Mouse (Mus musculus) large intestine, adult 2 months (tissue): ENCODE results near the gene Fam3a. TPM values are rescaled to one million over a fixed set of nuclear protein-coding genes. Genes with fewer than 3 reads are reported as not detected.
A peak's percentile ranks its signal among the peaks of the same experiment; 100 is the strongest.
"Not testable (repeated sequence)": the region's sequence is repeated elsewhere in the genome, so short reads cannot be mapped to it uniquely, and the experiment has no call there.

Source experiments
- DNase-seq: peaks from one replicate; pipeline ENCODE4 v3.0.0-alpha.2; 2012; ENCODE audit warnings: low read depth, low spot score
- WGBS: fragments of 180-500 bp; shearing (Covaris S2); methylation state at CpG from one replicate; pipeline ENCODE4 v1.1.7; 2018; 5-methylcytosine and 5-hydroxymethylcytosine counted together
- polyA plus RNA-seq: library from polyadenylated mRNA; depleted of rRNA; stranded (reverse); fragments of >200 nt; gene quantifications from 2 replicates; pipeline ENCODE4 v1.2.3, GENCODE M21; 2012; rRNA removed

Fam3a gene
- 25.0 and 28.0 TPM in 2 replicates for polyA plus RNA-seq

GRCm38 (mm10) chrX:74392535-74393443, at the start of gene Fam3a, which contains the start of gene Ikbkg:
Fam3a (minus strand) TSS chrX:74393272.
Ikbkg (plus strand) TSS chrX:74393290.
- WGBS = 21% methylated on average over 30 of the region's 30 CpGs
- no peak for DNase-seq

DNA sequence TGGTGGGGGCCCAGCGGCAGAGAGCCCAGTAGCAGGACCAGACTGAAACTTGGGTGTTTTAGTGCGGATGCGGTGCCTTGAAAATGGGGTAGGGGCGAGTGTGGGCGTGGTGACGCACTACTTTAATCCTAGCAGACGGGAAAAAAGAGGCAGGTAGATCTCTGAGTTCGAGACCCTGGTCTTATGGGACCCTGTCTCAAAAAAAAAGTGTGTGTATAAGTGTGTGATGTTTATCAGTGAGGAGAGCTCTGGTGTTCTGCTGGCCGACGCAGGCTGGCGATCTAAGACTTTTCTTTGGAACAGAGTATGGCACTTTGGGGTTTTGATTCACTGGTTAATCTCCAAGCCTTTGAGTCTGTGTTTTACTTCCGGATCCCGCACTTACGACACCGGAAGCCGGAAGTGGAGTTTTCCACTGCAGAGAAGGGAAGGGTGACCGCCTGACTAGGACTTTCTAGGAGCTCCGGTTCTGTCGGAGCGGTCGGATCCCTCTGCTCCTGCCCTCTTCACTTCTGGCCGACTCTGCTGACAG, 36.3 kb upstream of the Fam3a start:
- peak; percentile 57 for DNase-seq
- WGBS = 16% methylated on average over 22 of the region's 22 CpGs

DNA sequence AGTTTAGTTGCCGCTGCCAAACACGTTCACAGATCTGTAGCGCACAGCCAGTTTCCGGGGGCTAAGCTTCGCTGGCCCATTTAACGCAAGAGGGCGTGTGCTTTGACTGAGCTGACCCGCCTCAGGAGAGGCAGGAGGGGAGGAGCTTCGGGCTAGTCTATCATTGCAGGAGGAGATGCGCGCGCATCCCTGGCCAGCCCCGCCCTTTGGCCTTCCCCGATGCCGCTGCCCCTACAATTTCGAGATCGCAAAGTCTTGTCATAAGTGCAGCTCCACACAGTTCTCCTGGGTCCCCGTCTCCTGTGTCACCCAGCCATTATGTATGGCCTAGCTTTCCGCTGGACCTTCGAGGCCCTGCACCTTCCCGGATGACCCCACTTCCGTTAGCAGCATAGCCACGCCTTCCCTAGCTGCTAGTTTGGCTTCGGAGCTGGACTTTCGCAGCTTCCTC, 35.8 kb upstream of the Fam3a start, which contains the start of gene G6pdx:
Gene G6pdx (minus strand): TSS at position 369 of the 451 bp plus-strand sequence.
- no peak for DNase-seq
- WGBS = 19% methylated on average over 25 of the region's 25 CpGs

- no peak for DNase-seq
- WGBS = 23% methylated on average over 35 of the region's 35 CpGs
These were observed 35.2 kb upstream of the Fam3a start for GRCm38 (mm10) chrX:74428146-74428825.

DNA sequence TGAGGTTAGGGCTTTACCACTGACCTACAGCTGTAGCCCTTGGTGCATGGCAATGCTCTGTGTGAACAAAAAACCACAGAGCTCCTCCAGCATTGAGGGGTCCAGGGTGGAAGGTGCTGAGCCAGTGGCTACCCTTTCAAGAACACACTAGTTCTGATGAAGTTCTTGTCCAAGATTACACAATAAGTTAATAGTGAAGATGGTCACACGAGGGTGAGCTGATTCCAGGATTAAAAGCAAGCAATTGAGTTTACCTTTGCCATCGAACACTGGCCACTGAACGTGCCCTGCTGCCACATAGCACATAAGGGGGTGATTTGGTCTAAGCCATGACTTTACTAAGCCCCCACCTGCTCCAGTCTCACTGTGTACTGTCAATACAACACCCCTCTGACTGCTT, 34.0 kb upstream of the Fam3a start:
- DNase-seq = no peak
- WGBS = 52% methylated on average over 3 of the region's 3 CpGs

DNA sequence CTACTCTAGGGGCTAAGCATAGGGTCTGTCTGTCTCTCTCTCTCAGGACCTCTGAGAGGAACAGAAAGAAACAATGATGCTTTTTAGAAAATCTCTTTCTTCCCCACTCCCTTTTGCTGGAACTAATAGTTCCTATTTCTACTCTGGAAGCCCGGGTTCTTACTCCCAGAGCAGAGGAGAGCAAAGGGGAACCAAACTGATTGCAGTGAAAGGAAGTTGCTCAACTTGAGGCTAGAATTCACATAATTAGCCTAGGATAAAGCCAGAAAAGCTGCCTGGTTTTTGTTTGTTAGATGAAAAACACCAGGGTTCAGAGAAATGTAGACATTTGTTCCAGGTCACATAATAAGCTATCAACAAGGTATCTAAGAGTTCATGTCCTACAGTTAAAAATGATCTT, 33.2 kb upstream of the Fam3a start:
- no peak for DNase-seq
- 32% methylated on average over 1 of the region's 1 CpGs for WGBS

- DNase-seq = peak; percentile 56
- WGBS = 46% methylated on average over 4 of the region's 4 CpGs
These were observed 32.1 kb upstream of the Fam3a start for GRCm38 (mm10) chrX:74425195-74425594.

DNA sequence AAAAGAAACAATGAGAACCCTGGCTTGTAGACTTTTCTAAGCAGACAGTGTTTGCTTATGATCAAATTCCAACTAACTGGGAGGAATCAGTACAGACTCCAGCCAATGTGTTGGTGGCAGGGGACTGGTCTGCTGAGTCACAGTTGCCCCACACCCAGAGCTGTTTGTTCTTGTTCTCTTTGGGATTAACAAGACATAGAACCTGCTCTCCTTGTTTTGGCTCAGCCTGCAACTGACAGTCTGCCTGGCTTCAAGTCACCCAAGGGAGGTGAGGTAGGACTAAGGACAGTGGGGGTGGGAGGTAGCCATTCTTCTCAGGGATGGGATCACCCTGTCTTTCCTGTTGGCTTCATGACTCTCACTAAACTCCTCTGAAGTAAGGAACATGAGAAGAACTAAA, 31.4 kb upstream of the Fam3a start:
- DNase-seq = no peak

DNA sequence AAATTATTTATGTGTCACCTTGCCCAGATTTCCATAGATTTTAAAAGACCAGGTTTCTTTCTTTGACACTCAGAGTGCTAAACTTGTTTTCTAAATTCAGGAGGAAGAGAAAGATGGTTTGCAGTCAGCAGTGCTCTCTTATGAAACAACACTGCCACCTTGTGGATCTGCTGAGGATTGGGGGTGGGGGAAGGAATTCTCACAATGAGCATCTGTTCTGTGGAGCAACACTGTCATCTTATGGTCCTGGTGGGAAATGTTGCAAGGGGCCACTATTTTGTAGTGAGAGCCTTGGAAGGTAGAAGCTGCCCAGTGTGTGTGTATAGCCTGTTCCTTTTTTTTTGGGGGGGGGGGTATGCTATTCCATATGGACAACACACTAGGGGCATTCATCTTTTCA, 20.3 kb upstream of the Fam3a start:
- DNase-seq = no peak

- WGBS = 57% methylated on average over 2 of the region's 2 CpGs
- DNase-seq = no peak
These were observed 15.3 kb upstream of the Fam3a start for GRCm38 (mm10) chrX:74408340-74408739.

- no peak for DNase-seq
- WGBS = 82% methylated on average over 3 of the region's 3 CpGs
These were observed 7.1 kb upstream of the Fam3a start for GRCm38 (mm10) chrX:74400136-74400535.

DNA sequence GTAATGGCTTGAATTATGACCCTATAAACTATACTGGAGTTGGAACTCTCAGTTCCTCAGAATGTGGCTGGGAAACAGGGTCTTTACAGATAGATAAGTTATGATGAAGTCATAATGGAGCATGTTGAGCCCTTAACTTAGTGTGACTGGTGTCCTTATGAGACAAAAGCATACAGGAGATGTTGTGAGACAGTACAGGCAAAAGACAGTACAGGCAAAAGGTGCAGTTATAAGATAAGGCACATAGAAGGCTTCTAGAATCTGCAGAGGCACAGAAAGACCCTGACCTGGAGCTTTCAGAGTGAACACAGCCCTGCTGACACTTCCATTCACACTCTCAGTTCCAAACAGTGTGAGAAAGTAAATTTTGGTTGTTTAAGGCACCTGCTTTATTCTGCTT, 4.9 kb downstream of the Fam3a start:
- DNase-seq = no peak

- 82% methylated on average over 2 of the region's 2 CpGs for WGBS
- no peak for DNase-seq
These were observed 8.6 kb downstream of the Fam3a start for GRCm38 (mm10) chrX:74384451-74384850.

DNA sequence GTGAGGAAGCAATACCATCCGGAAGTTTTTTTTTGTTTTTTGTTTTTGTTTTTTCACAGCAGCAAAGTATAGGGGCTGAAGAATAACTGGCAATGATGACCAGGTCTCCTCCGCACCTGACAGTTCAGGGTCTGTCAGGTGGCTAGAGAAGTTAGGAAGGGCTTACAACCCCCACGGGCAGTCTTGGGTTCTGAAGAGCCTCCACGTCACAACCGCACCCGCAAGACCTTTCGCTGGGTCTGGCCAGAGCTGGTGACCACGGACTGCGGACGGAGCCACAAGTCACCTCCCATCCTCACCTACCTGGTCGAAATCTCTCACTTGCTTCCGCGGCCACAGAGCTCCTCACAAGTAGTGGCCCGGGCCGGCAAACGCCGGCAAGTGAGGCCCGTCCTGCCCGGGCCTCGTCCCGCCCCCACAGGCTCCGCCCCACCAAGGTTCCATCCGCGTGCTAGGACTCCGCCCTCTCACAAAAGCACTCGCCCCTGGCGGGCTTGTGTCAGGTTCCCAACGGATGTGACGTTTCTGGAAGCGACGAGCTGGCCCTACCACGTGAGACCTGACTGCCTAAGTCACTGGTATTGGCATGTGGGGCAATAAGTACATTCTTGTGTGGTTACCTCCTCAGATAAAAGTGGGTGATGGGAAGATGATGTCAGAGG, 20.1 kb downstream of the Fam3a start, which contains the start of the genes Ubl4a and Slc10a3:
Gene Ubl4a (minus strand): TSS at position 331 of the 662 bp plus-strand sequence.
Gene Slc10a3 (minus strand): TSS at position 462 of the 662 bp plus-strand sequence.
- 16% methylated on average over 32 of the region's 32 CpGs for WGBS
- peak; percentile 66 for DNase-seq

DNA sequence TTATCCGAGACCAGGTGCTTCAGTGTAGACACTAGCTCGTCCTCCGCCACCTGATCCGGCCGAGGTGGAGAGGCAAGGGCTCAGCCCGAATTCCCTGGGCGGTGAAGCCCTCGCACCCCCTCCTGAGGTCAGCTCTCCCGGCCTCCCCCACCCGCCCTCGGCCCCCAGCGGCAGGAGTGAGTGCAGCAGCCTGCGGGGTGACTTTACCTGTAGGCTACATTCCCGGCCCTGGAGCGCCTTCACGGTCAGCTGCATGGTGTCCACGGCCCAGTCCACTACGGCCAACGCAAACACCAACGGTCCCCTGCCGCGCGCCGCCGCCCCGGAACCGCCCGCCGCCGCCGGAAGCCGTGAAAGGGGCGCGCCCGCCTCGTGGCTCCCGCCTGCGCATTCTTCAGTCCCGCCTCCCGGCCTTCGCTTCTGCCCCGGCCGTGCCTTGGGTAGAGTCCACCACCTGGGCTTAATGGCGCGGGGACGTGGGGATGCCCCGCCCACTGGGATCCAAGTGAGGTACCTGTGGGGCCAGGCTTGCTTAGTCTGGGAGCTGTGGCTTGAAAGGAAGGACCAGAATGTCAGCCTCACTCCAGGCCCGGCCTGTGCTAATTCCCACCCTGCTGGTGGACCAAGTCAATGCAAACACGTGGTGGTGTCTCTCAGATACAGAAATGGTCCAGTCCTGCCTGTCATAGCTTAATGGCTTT, 24.7 kb downstream of the Fam3a start:
- WGBS = 14% methylated on average over 47 of the region's 49 CpGs
- no peak for DNase-seq

GRCm38 (mm10) chrX:74367512-74367911, 25.6 kb downstream of the Fam3a start:
- DNase-seq = no peak
- 44% methylated on average over 10 of the region's 10 CpGs for WGBS

- no peak for DNase-seq
- 24% methylated on average over 11 of the region's 11 CpGs for WGBS
These were observed 33.9 kb downstream of the Fam3a start for GRCm38 (mm10) chrX:74359171-74359570.

- WGBS = 92% methylated on average over 3 of the region's 3 CpGs
- DNase-seq = not testable (repeated sequence)
These were observed 36.0 kb downstream of the Fam3a start for GRCm38 (mm10) chrX:74357069-74357468.

GRCm38 (mm10) chrX:74353467-74353770, 39.7 kb downstream of the Fam3a start, which contains the start of gene Lage3:
Lage3 (minus strand) TSS chrX:74353618.
- 21% methylated on average over 14 of the region's 22 CpGs for WGBS
- no peak for DNase-seq
